Mouse (Mus musculus) heart, adult 2 months (tissue): ENCODE results near the gene Erc1.

Experiments used
- CTCF ChIP-seq: fragments of 200-600 bp; IDR thresholded peaks from 2 replicates; pipeline ENCODE4 v1.8.1; 2022; ENCODE audit warnings: antibody characterized with exemption, mild to moderate bottlenecking, moderate library complexity
- POLR2A ChIP-seq: fragments of 200-500 bp; IDR thresholded peaks from 2 replicates; pipeline ENCODE4 v1.6.1; 2011; ENCODE audit warnings: mild to moderate bottlenecking, low read depth, low read length, control low read depth; ENCODE audit not compliant: insufficient read depth

- no peak for TF ChIP-seq CTCF
- TF ChIP-seq POLR2A, result no peak
Observed at GRCm38 (mm10) chr6:119768778-119769177, 79.2 kb downstream of the Erc1 start.
